Mouse (Mus musculus) ES-E14 (cell line): ENCODE measurements around the gene Mvd. TPM values are rescaled to one million over a fixed set of nuclear protein-coding genes. Genes with fewer than 3 reads are reported as not detected.

Source experiments
- DNase-seq: peaks from one replicate; pipeline ENCODE4 v3.0.0-alpha.2; 2013; ENCODE audit warnings: low read depth, low spot score
- H3K27ac ChIP-seq: 2 replicates; pipeline ENCODE4 v1.5.1; 2012; ENCODE audit warnings: low read depth, mild to moderate bottlenecking, low read length, moderate library complexity, mixed read lengths; ENCODE audit not compliant: poor library complexity, insufficient read depth, severe bottlenecking
- H3K36me3 ChIP-seq: 2 replicates; pipeline ENCODE4 v1.6.1; 2012; ENCODE audit warnings: mild to moderate bottlenecking, low read length, moderate library complexity, mixed read lengths; ENCODE audit not compliant: control insufficient read depth, poor library complexity, insufficient read depth, severe bottlenecking
- H3K4me1 ChIP-seq, 2 experiments: fragments of 150-350 bp in 1 of 2; sonication (generic) in 1 of 2; 2 replicates each; pipeline ENCODE4 v1.6.1; 2012; ENCODE audit warnings: low read length in 2 of 2, mild to moderate bottlenecking in 1 of 2, mixed read lengths in 1 of 2; ENCODE audit not compliant: control insufficient read depth in 2 of 2, insufficient read depth in 2 of 2, poor library complexity in 1 of 2
- H3K4me3 ChIP-seq, 2 experiments: fragments of 150-350 bp in 1 of 2; sonication (generic) in 1 of 2; 2 replicates each; pipeline ENCODE4 v1.5.1; 2012; ENCODE audit warnings: low read length in 2 of 2, low read depth in 1 of 2, mild to moderate bottlenecking in 1 of 2, mixed read lengths in 1 of 2; ENCODE audit not compliant: insufficient read depth in 1 of 2, poor library complexity in 1 of 2, severe bottlenecking in 1 of 2
- H3K9ac ChIP-seq: 2 replicates; pipeline ENCODE4 v1.6.1; 2012; ENCODE audit warnings: low read depth, mild to moderate bottlenecking, low read length, mixed read lengths; ENCODE audit not compliant: poor library complexity, insufficient read depth, severe bottlenecking
- H3K9me3 ChIP-seq: fragments of 150-350 bp; sonication (generic); 2 replicates; pipeline ENCODE4 v1.6.1; 2012; ENCODE audit warnings: low read depth, mild to moderate bottlenecking, low read length; ENCODE audit not compliant: control insufficient read depth, insufficient read depth
- CHD2 ChIP-seq: IDR thresholded peaks from 2 replicates; pipeline ENCODE4 v1.6.1; 2014; ENCODE audit warnings: mild to moderate bottlenecking, low read depth, low read length, inconsistent platforms
- HCFC1 ChIP-seq: IDR thresholded peaks from 2 replicates; pipeline ENCODE4 v1.6.1; 2012; ENCODE audit warnings: low read length, inconsistent platforms, borderline replicate concordance; ENCODE audit not compliant: insufficient read depth
- MAFK ChIP-seq: IDR thresholded peaks from 2 replicates; pipeline ENCODE4 v1.6.1; 2014; ENCODE audit warnings: mild to moderate bottlenecking, low read depth, low read length, inconsistent platforms; ENCODE audit not compliant: insufficient read depth
- ZC3H11A ChIP-seq: IDR thresholded peaks from 2 replicates; pipeline ENCODE4 v1.6.1; 2012; ENCODE audit warnings: low read depth, mild to moderate bottlenecking, inconsistent platforms, low read length, borderline replicate concordance
- ZNF384 ChIP-seq: IDR thresholded peaks from 2 replicates; pipeline ENCODE4 v1.6.1; 2012; ENCODE audit warnings: low read depth, low read length, inconsistent platforms
- in situ Hi-C, 2 experiments: fragments of 600-800 bp; cut with MboI; formaldehyde crosslinking; loops; one replicate each; pipeline ENCODE4 v1.15.1; 2025; ENCODE audit warnings: low sequenced_read_pairs in 2 of 2, inconsistent platforms in 1 of 2; ENCODE audit not compliant: unreplicated experiment in 2 of 2
- total RNA-seq: library from RNA; depleted of rRNA; stranded (reverse); fragments of 300-350 nt; gene quantifications from 2 replicates; pipeline ENCODE4 v1.2.3, GENCODE M21; 2012

The Mvd gene
- total RNA-seq, 1 experiment: 35.2 TPM

GRCm38 (mm10) chr8:122427607-122428006 is 15.6 kb downstream of the Mvd start:
- TF ChIP-seq ZC3H11A (no peak), MAFK (no peak), CHD2 (no peak), ZNF384 (no peak), HCFC1 (no peak)
- H3K27ac ChIP-seq: no peak overlapping the region
- H3K36me3 ChIP-seq: peaks cover 3% of the 10 kb centered on the region; the same call in 1 of the 2 replicates
- H3K4me1 ChIP-seq: peaks cover 3 to 24% of the 10 kb centered on the region in 2 experiments; a peak in 2 of 4 replicates
- in situ Hi-C loops: no loop called here
- no peak overlapping the region for H3K4me3 ChIP-seq
- no peak overlapping the region for H3K9ac ChIP-seq
- no peaks in the 10 kb centered on the region for H3K9me3 ChIP-seq
- DNase-seq: no peak

- H3K36me3 ChIP-seq: peaks cover 3% of the 10 kb centered on the region; the same call in 1 of the 2 replicates
- no peaks in the 10 kb centered on the region for H3K9me3 ChIP-seq
- peaks cover 0 to 17% of the 10 kb centered on the region in 2 experiments; a peak in 2 of 4 replicates for H3K4me1 ChIP-seq
- no peak overlapping the region for H3K9ac ChIP-seq
- in situ Hi-C loops: no loop called here
- no peak for DNase-seq
- TF ChIP-seq HCFC1: no peak
- TF ChIP-seq ZNF384: no peak
- no peak for TF ChIP-seq CHD2
- no peak overlapping the region for H3K27ac ChIP-seq
- H3K4me3 ChIP-seq: no peak overlapping the region
Measured at GRCm38 (mm10) chr8:122426145-122426544, 17.1 kb downstream of the Mvd start.

- no peak overlapping the region for H3K27ac ChIP-seq
- no peak overlapping the region for H3K9ac ChIP-seq
- peaks cover 0 to 16% of the 10 kb centered on the region in 2 experiments; a peak in 2 of 4 replicates for H3K4me1 ChIP-seq
- TF ChIP-seq ZC3H11A (no peak), CHD2 (no peak), ZNF384 (no peak), HCFC1 (no peak), MAFK (no peak)
- DNase-seq: no peak
- in situ Hi-C loops: no loop called here
- H3K9me3 ChIP-seq: no peaks in the 10 kb centered on the region
- no peak overlapping the region; a peak in 1 of 4 replicates for H3K4me3 ChIP-seq
- H3K36me3 ChIP-seq: peaks cover 1% of the 10 kb centered on the region; the same call in 1 of the 2 replicates
Measured at GRCm38 (mm10) chr8:122423659-122424058, 19.6 kb downstream of the Mvd start.

- no peak for DNase-seq
- H3K27ac ChIP-seq: no peak overlapping the region
- H3K36me3 ChIP-seq: peaks cover 5% of the 10 kb centered on the region; the same call in 1 of the 2 replicates
- peaks cover 0 to 13% of the 10 kb centered on the region in 2 experiments; a peak in 2 of 4 replicates for H3K4me1 ChIP-seq
- TF ChIP-seq HCFC1: no peak
- no peak for TF ChIP-seq MAFK
- TF ChIP-seq CHD2: no peak
- no peak for TF ChIP-seq ZNF384
- TF ChIP-seq ZC3H11A: no peak
- in situ Hi-C loops: no loop called here
- peak overlapping the region in 1 of 2 experiments; percentile 5; a peak in 2 of 4 replicates for H3K4me3 ChIP-seq
- H3K9me3 ChIP-seq: no peaks in the 10 kb centered on the region
- no peak overlapping the region for H3K9ac ChIP-seq
Measured at GRCm38 (mm10) chr8:122423217-122423616, 20.0 kb downstream of the Mvd start.
